Mouse (Mus musculus): ENCODE measurements around the gene Sestd1.

DNA sequence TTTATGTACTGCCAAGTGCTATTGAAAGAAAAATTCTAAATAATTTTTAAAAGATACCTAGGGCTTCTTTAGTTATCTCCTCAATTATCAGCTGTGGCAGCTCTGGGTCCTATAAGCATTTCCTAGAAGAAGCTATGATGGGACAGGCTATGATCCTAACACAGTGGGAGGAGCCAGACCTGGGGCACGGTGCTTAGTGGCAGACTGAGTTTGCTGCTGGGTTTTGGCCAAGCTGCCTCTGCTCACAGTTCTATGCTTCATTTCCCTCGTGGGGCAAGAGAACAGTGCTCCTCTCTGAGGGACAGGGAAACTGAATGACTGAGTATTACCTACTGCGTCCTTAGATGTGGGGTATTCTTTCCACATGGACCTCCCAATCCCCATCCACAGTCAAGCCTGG, 42.3 kb downstream of the Sestd1 start:
- TF ChIP-seq POLR2A (IDR thresholded peaks at IDR 0.05; ENCODE audit: borderline replicate concordance, extremely low read depth, insufficient read depth, insufficient read length, poor library complexity, severe bottlenecking) (no peak), CTCF (IDR thresholded peaks at IDR 0.05; ENCODE audit: borderline replicate concordance, extremely low read depth, insufficient read depth, insufficient read length) (no peak)

Data from brain, embryonic 14.5 days (tissue).